Mouse (Mus musculus) neural tube, embryonic 15.5 days (tissue): ENCODE measurements at regions not wholly inside any gene's neighbourhood (a gene's known extent, or its start where the extent isn't known, plus 50 kb on each side); places are given as distances from the start of the nearest gene placed in this dataset.
"Not testable (repeated sequence)": the region's sequence is repeated elsewhere in the genome, so short reads cannot be mapped to it uniquely, and the experiment has no call there.

Experiments
- ATAC-seq: fragments of 200-750 bp; cut with Nextera tagmentation; 2 replicates; pipeline ENCODE4 v1.8.0; 2017; ENCODE audit warnings: mild to moderate bottlenecking, moderate TSS enrichment, moderate library complexity; ENCODE audit not compliant: low FRiP score
- H3K27ac ChIP-seq: fragments of 300-500 bp; sonication (generic); replicated peaks from 2 replicates; pipeline ENCODE4 v1.5.1; 2015; ENCODE audit warnings: mild to moderate bottlenecking, inconsistent platforms
- H3K27me3 ChIP-seq: fragments of 300-500 bp; sonication (generic); replicated peaks from 2 replicates; pipeline ENCODE4 v1.6.1; 2015; ENCODE audit warnings: inconsistent platforms
- H3K36me3 ChIP-seq: fragments of 300-500 bp; sonication (generic); 2 replicates; pipeline ENCODE4 v1.6.1; 2015; ENCODE audit warnings: inconsistent platforms
- H3K4me1 ChIP-seq: fragments of 300-500 bp; sonication (generic); 2 replicates; pipeline ENCODE4 v1.6.1; 2015; ENCODE audit warnings: inconsistent platforms
- H3K4me2 ChIP-seq: fragments of 300-500 bp; sonication (generic); 2 replicates; pipeline ENCODE4 v1.6.1; 2015; ENCODE audit warnings: inconsistent platforms, mild to moderate bottlenecking, moderate library complexity
- H3K4me3 ChIP-seq: fragments of 300-500 bp; sonication (generic); replicated peaks from 2 replicates; pipeline ENCODE4 v1.5.1; 2015; ENCODE audit warnings: mild to moderate bottlenecking, inconsistent platforms
- H3K9ac ChIP-seq: fragments of 300-500 bp; sonication (generic); replicated peaks from 2 replicates; pipeline ENCODE4 v1.6.1; 2015; ENCODE audit warnings: mild to moderate bottlenecking, inconsistent platforms
- H3K9me3 ChIP-seq: fragments of 300-500 bp; sonication (generic); replicated peaks from 2 replicates; pipeline ENCODE4 v1.6.1; 2016; ENCODE audit warnings: inconsistent platforms
- WGBS: fragments of 180-500 bp; shearing (Covaris S2); methylation state at CpG from one replicate; pipeline ENCODE4 v1.1.7; 2015; ENCODE audit warnings: mixed read lengths; 5-methylcytosine and 5-hydroxymethylcytosine counted together

GRCm38 (mm10) chrX:162359767-162360545 is 200.4 kb upstream of the Nhs start:
- ATAC-seq, result peak; percentile 17; the same call in 1 of the 2 replicates
- Histone ChIP-seq H3K4me2 (no peak overlapping the region), H3K9ac (no peak overlapping the region), H3K9me3 (no peaks in the 10 kb centered on the region), H3K27ac (no peak overlapping the region), H3K27me3 (peaks cover 15% of the 10 kb centered on the region; the same call in 1 of the 2 replicates), H3K4me1 (peaks cover 2% of the 10 kb centered on the region; the same call in 1 of the 2 replicates), H3K36me3 (no peaks in the 10 kb centered on the region), H3K4me3 (no peak overlapping the region)
- WGBS, result 52% methylated on average over 9 of the region's 9 CpGs

- 68% methylated on average over 4 of the region's 4 CpGs for WGBS
- H3K36me3 ChIP-seq, result no peaks in the 10 kb centered on the region
- no peaks in the 10 kb centered on the region for H3K4me1 ChIP-seq
- H3K27me3 ChIP-seq, result peaks cover 12% of the 10 kb centered on the region; the same call in 1 of the 2 replicates
- H3K9ac ChIP-seq, result no peak overlapping the region
- no peak overlapping the region for H3K4me2 ChIP-seq
- H3K9me3 ChIP-seq, result no peaks in the 10 kb centered on the region
- no peak overlapping the region for H3K4me3 ChIP-seq
- ATAC-seq, result no peak
- H3K27ac ChIP-seq, result no peak overlapping the region
These were observed 188.8 kb upstream of the Nhs start for GRCm38 (mm10) chrX:162348341-162348740.

GRCm38 (mm10) chrX:162347886-162348285 is 188.4 kb upstream of the Nhs start:
- Histone ChIP-seq H3K9me3 (no peaks in the 10 kb centered on the region), H3K4me3 (no peak overlapping the region), H3K36me3 (no peaks in the 10 kb centered on the region), H3K27ac (no peak overlapping the region), H3K9ac (no peak overlapping the region), H3K4me1 (no peaks in the 10 kb centered on the region), H3K27me3 (peaks cover 12% of the 10 kb centered on the region; the same call in 1 of the 2 replicates), H3K4me2 (no peak overlapping the region)
- no peak for ATAC-seq
- 65% methylated on average over 2 of the region's 2 CpGs for WGBS

- Histone ChIP-seq H3K27me3 (peaks cover 10% of the 10 kb centered on the region; the same call in 1 of the 2 replicates), H3K9ac (no peak overlapping the region), H3K4me2 (no peak overlapping the region), H3K9me3 (no peaks in the 10 kb centered on the region), H3K4me3 (no peak overlapping the region), H3K27ac (no peak overlapping the region), H3K4me1 (no peaks in the 10 kb centered on the region), H3K36me3 (no peaks in the 10 kb centered on the region)
- 71% methylated on average over 3 of the region's 3 CpGs for WGBS
- ATAC-seq, result no peak
These were observed 186.1 kb upstream of the Nhs start for GRCm38 (mm10) chrX:162345497-162346143.

GRCm38 (mm10) chrX:162332121-162332520 is 172.6 kb upstream of the Nhs start:
- Histone ChIP-seq H3K9me3 (no peaks in the 10 kb centered on the region), H3K4me1 (no peaks in the 10 kb centered on the region), H3K27ac (no peak overlapping the region), H3K27me3 (no peaks in the 10 kb centered on the region), H3K36me3 (no peaks in the 10 kb centered on the region), H3K4me2 (no peak overlapping the region), H3K4me3 (no peak overlapping the region), H3K9ac (no peak overlapping the region)
- WGBS, result 89% methylated on average over 5 of the region's 5 CpGs
- no peak for ATAC-seq

- no peaks in the 10 kb centered on the region for H3K27me3 ChIP-seq
- 59% methylated on average over 2 of the region's 2 CpGs for WGBS
- H3K4me1 ChIP-seq, result no peaks in the 10 kb centered on the region
- H3K27ac ChIP-seq, result no peak overlapping the region
- no peak overlapping the region for H3K9ac ChIP-seq
- H3K36me3 ChIP-seq, result no peaks in the 10 kb centered on the region
- H3K9me3 ChIP-seq, result no peaks in the 10 kb centered on the region
- H3K4me2 ChIP-seq, result no peak overlapping the region
- ATAC-seq, result no peak
- H3K4me3 ChIP-seq, result no peak overlapping the region
These were observed 148.1 kb upstream of the Nhs start for GRCm38 (mm10) chrX:162307646-162308045.

- Histone ChIP-seq H3K4me2 (no peak overlapping the region), H3K27ac (no peak overlapping the region), H3K36me3 (no peaks in the 10 kb centered on the region), H3K9me3 (no peaks in the 10 kb centered on the region), H3K27me3 (no peaks in the 10 kb centered on the region), H3K4me1 (no peaks in the 10 kb centered on the region), H3K9ac (no peak overlapping the region), H3K4me3 (no peak overlapping the region)
- no peak for ATAC-seq
These were observed 144.6 kb upstream of the Nhs start for GRCm38 (mm10) chrX:162304145-162304544.

GRCm38 (mm10) chrX:162302788-162303187 is 143.3 kb upstream of the Nhs start:
- Histone ChIP-seq H3K4me3 (no peak overlapping the region), H3K36me3 (no peaks in the 10 kb centered on the region), H3K27ac (no peak overlapping the region), H3K27me3 (0 out of 2 replicates have a peak, but pooled peaks cover 3% of the 10 kb centered on the region), H3K9ac (no peak overlapping the region), H3K4me2 (no peak overlapping the region), H3K9me3 (no peaks in the 10 kb centered on the region), H3K4me1 (no peaks in the 10 kb centered on the region)
- no peak for ATAC-seq

- Histone ChIP-seq H3K27me3 (no peaks in the 10 kb centered on the region), H3K9me3 (no peaks in the 10 kb centered on the region), H3K4me1 (no peaks in the 10 kb centered on the region), H3K4me3 (no peak overlapping the region), H3K36me3 (no peaks in the 10 kb centered on the region), H3K9ac (no peak overlapping the region), H3K27ac (no peak overlapping the region), H3K4me2 (no peak overlapping the region)
- ATAC-seq, result no peak
- WGBS, result 96% methylated on average over 1 of the region's 1 CpGs
These were observed 131.7 kb upstream of the Nhs start for GRCm38 (mm10) chrX:162291234-162291633.

- not testable (repeated sequence) for H3K9ac ChIP-seq, H3K36me3 ChIP-seq, H3K9me3 ChIP-seq, ATAC-seq, H3K4me1 ChIP-seq, H3K27me3 ChIP-seq, H3K4me2 ChIP-seq, H3K4me3 ChIP-seq, H3K27ac ChIP-seq
These were observed 126.6 kb upstream of the Nhs start for GRCm38 (mm10) chrX:162286155-162286554.

GRCm38 (mm10) chrX:162284252-162284651 is 124.7 kb upstream of the Nhs start:
- Histone ChIP-seq H3K9me3 (no peaks in the 10 kb centered on the region), H3K4me1 (no peaks in the 10 kb centered on the region), H3K27ac (no peak overlapping the region), H3K4me2 (no peak overlapping the region), H3K9ac (no peak overlapping the region), H3K36me3 (no peaks in the 10 kb centered on the region), H3K4me3 (no peak overlapping the region), H3K27me3 (no peaks in the 10 kb centered on the region)
- 75% methylated on average over 3 of the region's 3 CpGs for WGBS
- ATAC-seq, result no peak

GRCm38 (mm10) chrX:162282690-162283089 is 123.2 kb upstream of the Nhs start:
- no peak overlapping the region for H3K9ac ChIP-seq
- no peak overlapping the region for H3K4me3 ChIP-seq
- H3K27me3 ChIP-seq, result no peaks in the 10 kb centered on the region
- 0 out of 2 replicates have a peak, but pooled peaks cover 3% of the 10 kb centered on the region for H3K4me1 ChIP-seq
- WGBS, result 98% methylated on average over 3 of the region's 3 CpGs
- no peak overlapping the region for H3K4me2 ChIP-seq
- ATAC-seq, result no peak
- no peaks in the 10 kb centered on the region for H3K36me3 ChIP-seq
- no peak overlapping the region for H3K27ac ChIP-seq
- H3K9me3 ChIP-seq, result no peaks in the 10 kb centered on the region
